Mouse (Mus musculus): Measurements from ENCODE around the gene Csmd2. TPM values are rescaled to one million over a fixed set of nuclear protein-coding genes. Genes with fewer than 3 reads are reported as not detected.
"Not testable (repeated sequence)": the region's sequence is repeated elsewhere in the genome, so short reads cannot be mapped to it uniquely, and the experiment has no call there.

Gene Csmd2
- polyA plus RNA-seq, 1 experiment = 0.07 TPM

GRCm38 (mm10) chr4:128509885-128510284 is 522.2 kb downstream of the Csmd2 start:
- Histone ChIP-seq H3K4me1 (ENCODE audit: control insufficient read depth, insufficient read depth, insufficient read length) (no peaks in the 10 kb centered on the region), H3K36me3 (ENCODE audit: control insufficient read depth, insufficient read depth, low read length) (no peaks in the 10 kb centered on the region), H3K4me3 (ENCODE audit: extremely low read depth, insufficient read depth, insufficient read length) (no peak overlapping the region), H3K27ac (ENCODE audit: insufficient read depth, low read length) (no peak overlapping the region), H3K27me3 (ENCODE audit: control insufficient read depth, insufficient read depth, low read length) (no peaks in the 10 kb centered on the region)
- 76% methylated on average over 5 of the region's 5 CpGs for WGBS
- TF ChIP-seq CTCF (IDR thresholded peaks at IDR 0.05; ENCODE audit: extremely low read depth, insufficient read depth, insufficient read length, insufficient replicate concordance) (no peak), POLR2A (IDR thresholded peaks at IDR 0.05; ENCODE audit: low read depth, low read length) (no peak)
- no peak for DNase-seq (ENCODE audit: low read depth in 1 of 2, low spot score in 2 of 2)

DNA sequence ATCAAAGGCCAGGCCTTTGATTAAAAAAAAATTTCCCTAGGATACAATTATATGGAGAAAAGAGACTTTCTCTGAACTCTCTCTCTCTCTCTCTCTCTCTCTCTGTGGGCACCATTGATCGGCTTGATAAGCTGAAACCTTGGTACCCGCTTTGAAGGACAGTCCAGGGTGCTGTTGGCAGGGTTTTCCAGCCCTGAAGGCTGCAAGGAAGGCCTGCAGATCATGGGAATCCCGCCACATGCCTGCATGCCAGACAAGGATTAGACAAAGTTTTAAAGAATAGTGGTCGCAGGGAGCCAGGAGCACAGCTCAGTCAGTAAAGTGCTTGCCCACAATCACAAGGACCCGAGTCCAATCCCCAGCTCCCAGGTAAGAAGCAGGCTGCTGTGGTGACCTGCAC is 526.8 kb downstream of the Csmd2 start:
- TF ChIP-seq POLR2A (IDR thresholded peaks at IDR 0.05; ENCODE audit: low read depth, low read length) (no peak), CTCF (IDR thresholded peaks at IDR 0.05; ENCODE audit: extremely low read depth, insufficient read depth, insufficient read length, insufficient replicate concordance) (no peak)
- H3K27ac ChIP-seq (ENCODE audit: insufficient read depth, low read length) = no peak overlapping the region
- WGBS = 75% methylated on average over 5 of the region's 5 CpGs
- no peaks in the 10 kb centered on the region for H3K4me1 ChIP-seq (ENCODE audit: control insufficient read depth, insufficient read depth, insufficient read length)
- no peak for DNase-seq (ENCODE audit: low read depth in 1 of 2, low spot score in 2 of 2)
- H3K36me3 ChIP-seq (ENCODE audit: control insufficient read depth, insufficient read depth, low read length) = no peaks in the 10 kb centered on the region
- H3K4me3 ChIP-seq (ENCODE audit: extremely low read depth, insufficient read depth, insufficient read length) = no peak overlapping the region
- no peaks in the 10 kb centered on the region for H3K27me3 ChIP-seq (ENCODE audit: control insufficient read depth, insufficient read depth, low read length)

DNA sequence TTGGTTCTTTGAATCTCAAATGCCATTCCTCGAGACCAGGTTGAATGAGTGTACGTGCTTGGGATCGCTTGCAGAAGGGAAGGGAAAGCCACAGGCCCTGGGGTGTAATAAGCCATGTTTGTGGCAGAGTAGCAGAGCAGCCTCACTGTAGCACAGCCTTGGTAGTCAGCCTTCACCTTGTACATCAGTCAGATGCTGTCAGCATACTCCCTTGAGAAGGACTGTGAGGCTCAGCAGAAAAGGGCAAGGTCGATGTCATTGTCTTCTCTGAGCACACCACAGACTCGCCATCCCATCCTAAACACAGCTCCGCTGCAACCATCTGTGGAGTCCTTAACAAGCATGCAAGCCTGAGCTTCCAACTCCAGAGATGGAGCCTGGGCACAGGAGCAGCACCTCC is 533.6 kb downstream of the Csmd2 start:
- TF ChIP-seq POLR2A (IDR thresholded peaks at IDR 0.05; ENCODE audit: low read depth, low read length) = no peak
- TF ChIP-seq CTCF (IDR thresholded peaks at IDR 0.05; ENCODE audit: extremely low read depth, insufficient read depth, insufficient read length, insufficient replicate concordance) = no peak
- no peaks in the 10 kb centered on the region for H3K36me3 ChIP-seq (ENCODE audit: control insufficient read depth, insufficient read depth, low read length)
- no peak for DNase-seq (ENCODE audit: low read depth in 1 of 2, low spot score in 2 of 2)
- 88% methylated on average over 6 of the region's 6 CpGs for WGBS
- H3K27me3 ChIP-seq (ENCODE audit: control insufficient read depth, insufficient read depth, low read length) = no peaks in the 10 kb centered on the region
- no peak overlapping the region for H3K27ac ChIP-seq (ENCODE audit: insufficient read depth, low read length)
- H3K4me1 ChIP-seq (ENCODE audit: control insufficient read depth, insufficient read depth, insufficient read length) = no peaks in the 10 kb centered on the region
- H3K4me3 ChIP-seq (ENCODE audit: extremely low read depth, insufficient read depth, insufficient read length) = no peak overlapping the region

- H3K27me3 ChIP-seq (ENCODE audit: control insufficient read depth, insufficient read depth, low read length) = no peaks in the 10 kb centered on the region
- H3K36me3 ChIP-seq (ENCODE audit: control insufficient read depth, insufficient read depth, low read length) = no peaks in the 10 kb centered on the region
- WGBS = 32% methylated on average over 2 of the region's 2 CpGs
- no peak for TF ChIP-seq POLR2A (IDR thresholded peaks at IDR 0.05; ENCODE audit: low read depth, low read length)
- H3K27ac ChIP-seq (ENCODE audit: insufficient read depth, low read length) = no peak overlapping the region
- DNase-seq (ENCODE audit: low read depth in 1 of 2, low spot score in 2 of 2) = no peak
- no peaks in the 10 kb centered on the region for H3K4me1 ChIP-seq (ENCODE audit: control insufficient read depth, insufficient read depth, insufficient read length)
- H3K4me3 ChIP-seq (ENCODE audit: extremely low read depth, insufficient read depth, insufficient read length) = no peak overlapping the region
Measured at GRCm38 (mm10) chr4:128543378-128543777, 555.7 kb downstream of the Csmd2 start.

GRCm38 (mm10) chr4:128543956-128544486 is 556.4 kb downstream of the Csmd2 start:
- not testable (repeated sequence) for H3K36me3 ChIP-seq (ENCODE audit: control insufficient read depth, insufficient read depth, low read length); H3K27ac ChIP-seq (ENCODE audit: insufficient read depth, low read length); H3K4me1 ChIP-seq (ENCODE audit: control insufficient read depth, insufficient read depth, insufficient read length); DNase-seq (ENCODE audit: low read depth in 1 of 2, low spot score in 2 of 2); H3K4me3 ChIP-seq (ENCODE audit: extremely low read depth, insufficient read depth, insufficient read length); H3K27me3 ChIP-seq (ENCODE audit: control insufficient read depth, insufficient read depth, low read length)
- WGBS = 65% methylated on average over 2 of the region's 2 CpGs

DNA sequence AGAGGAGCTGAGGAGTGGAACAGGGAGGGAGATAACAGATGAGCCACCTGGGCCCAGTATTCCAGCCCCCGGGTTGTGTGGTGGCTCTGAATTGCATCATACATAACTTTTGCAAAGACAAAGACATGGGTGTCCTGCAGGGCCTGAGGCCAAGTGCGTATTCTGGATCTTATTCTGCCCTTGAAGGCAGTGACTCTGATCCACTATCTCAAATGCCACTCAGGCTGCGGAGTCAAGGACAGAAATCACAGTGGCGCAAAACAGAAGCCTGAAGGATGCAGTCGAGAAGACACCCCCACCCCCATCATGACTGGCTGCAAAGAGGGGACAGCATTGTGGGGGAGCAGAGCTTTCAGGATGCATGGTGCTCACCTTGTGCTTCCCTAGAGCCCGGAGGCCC is 563.1 kb downstream of the Csmd2 start:
- H3K4me3 ChIP-seq (ENCODE audit: extremely low read depth, insufficient read depth, insufficient read length) = no peak overlapping the region
- H3K36me3 ChIP-seq (ENCODE audit: control insufficient read depth, insufficient read depth, low read length) = no peaks in the 10 kb centered on the region
- no peak for TF ChIP-seq CTCF (IDR thresholded peaks at IDR 0.05; ENCODE audit: extremely low read depth, insufficient read depth, insufficient read length, insufficient replicate concordance)
- no peak for TF ChIP-seq POLR2A (IDR thresholded peaks at IDR 0.05; ENCODE audit: low read depth, low read length)
- no peaks in the 10 kb centered on the region for H3K4me1 ChIP-seq (ENCODE audit: control insufficient read depth, insufficient read depth, insufficient read length)
- H3K27ac ChIP-seq (ENCODE audit: insufficient read depth, low read length) = no peak overlapping the region
- H3K27me3 ChIP-seq (ENCODE audit: control insufficient read depth, insufficient read depth, low read length) = no peaks in the 10 kb centered on the region
- DNase-seq (ENCODE audit: low read depth in 1 of 2, low spot score in 2 of 2) = no peak
- WGBS = 84% methylated on average over 6 of the region's 6 CpGs

- H3K4me1 ChIP-seq (ENCODE audit: control insufficient read depth, insufficient read depth, insufficient read length) = no peaks in the 10 kb centered on the region
- H3K4me3 ChIP-seq (ENCODE audit: extremely low read depth, insufficient read depth, insufficient read length) = no peak overlapping the region
- no peak for TF ChIP-seq CTCF (IDR thresholded peaks at IDR 0.05; ENCODE audit: extremely low read depth, insufficient read depth, insufficient read length, insufficient replicate concordance)
- no peak for TF ChIP-seq POLR2A (IDR thresholded peaks at IDR 0.05; ENCODE audit: low read depth, low read length)
- no peak for DNase-seq (ENCODE audit: low read depth in 1 of 2, low spot score in 2 of 2)
- H3K36me3 ChIP-seq (ENCODE audit: control insufficient read depth, insufficient read depth, low read length) = no peaks in the 10 kb centered on the region
- no peaks in the 10 kb centered on the region for H3K27me3 ChIP-seq (ENCODE audit: control insufficient read depth, insufficient read depth, low read length)
- WGBS = 92% methylated on average over 2 of the region's 2 CpGs
- no peak overlapping the region for H3K27ac ChIP-seq (ENCODE audit: insufficient read depth, low read length)
Measured at GRCm38 (mm10) chr4:128554198-128554597, 566.5 kb downstream of the Csmd2 start.

Measured in spleen, adult 2 months (tissue).